Comparison of ENCODE assay signal across 17 mouse cellular contexts in the genomic region with DNA sequence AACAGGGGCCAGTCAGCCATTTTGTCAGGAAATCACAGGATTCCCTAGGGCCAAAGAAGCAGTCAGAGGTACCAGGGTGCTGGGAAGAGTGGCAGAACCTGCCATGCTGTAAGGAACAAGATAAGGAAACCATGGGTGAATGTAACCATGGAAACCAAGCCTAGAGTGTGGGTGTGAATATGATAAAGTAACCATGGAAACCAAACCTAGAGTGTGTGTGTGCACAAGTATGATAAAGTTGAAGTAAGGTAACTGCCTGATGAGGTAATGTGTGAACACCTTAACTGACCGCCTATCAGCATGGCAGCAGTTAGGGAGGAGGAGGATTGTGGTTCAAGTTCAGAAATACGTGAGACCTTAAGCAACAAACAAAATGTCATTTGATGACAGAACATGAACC. TPM values are rescaled to one million over a fixed set of nuclear protein-coding genes. Genes with fewer than 3 reads are reported as not detected.
DNase-seq lines count a peak whose midpoint lies in the region; ATAC-seq and TF ChIP-seq lines count a peak whose summit lies in the region.
"Had no signal": no experiment of that assay in that cellular context is flagged by ENCODE, and none has a peak within 500 bp of the region (broad histone marks: within the 10 kb centered on the region; RNA-seq: fewer than 3 reads in every experiment).

No protein-coding gene starts in this region.

- H3K4me3 ChIP-seq in midbrain, postnatal 0 days (ENCODE audit: low read depth, low read length), result no peak overlapping the region
- no peak overlapping the region for H3K4me3 ChIP-seq in midbrain, embryonic 16.5 days (ENCODE audit: low read depth, low read length)
- H3K4me3 ChIP-seq in liver, embryonic 11.5 days (ENCODE audit: low read depth, low read length), result no peak overlapping the region
- no peak overlapping the region for H3K4me3 ChIP-seq in stomach, embryonic 16.5 days (replicated peaks; ENCODE audit: low read length)
- H3K4me3 ChIP-seq: embryonic facial prominence, embryonic 10.5 days; limb, embryonic 15.5 days; midbrain, embryonic 13.5 days had no signal

- no peak for ATAC-seq in midbrain, postnatal 0 days (ENCODE audit: low FRiP score)
- no peak for ATAC-seq in midbrain, embryonic 16.5 days
- peak; percentile 74 for ATAC-seq in liver, embryonic 11.5 days (replicated peaks; ENCODE audit: low FRiP score)
- peak; percentile 5; the same call in 1 of the 2 replicates for ATAC-seq in stomach, embryonic 16.5 days (ENCODE audit: insufficient read depth, low FRiP score)
- ATAC-seq: forebrain, embryonic 16.5 days; midbrain, embryonic 13.5 days had no signal

- no peak overlapping the region for H3K27ac ChIP-seq in midbrain, postnatal 0 days (ENCODE audit: low read depth, low read length)
- no peak overlapping the region for H3K27ac ChIP-seq in midbrain, embryonic 16.5 days (ENCODE audit: low read length)
- peak overlapping the region; percentile 76 for H3K27ac ChIP-seq in liver, embryonic 11.5 days (ENCODE audit: low read depth, low read length)
- H3K27ac ChIP-seq in stomach, embryonic 16.5 days (ENCODE audit: low read length), result no peak overlapping the region
- H3K27ac ChIP-seq: embryonic facial prominence, embryonic 10.5 days; hindbrain, embryonic 14.5 days; limb, embryonic 15.5 days; midbrain, embryonic 13.5 days had no signal

- 89% methylated on average over 2 of the region's 2 CpGs for WGBS in midbrain, postnatal 0 days
- WGBS in midbrain, embryonic 16.5 days, result 90% methylated on average over 2 of the region's 2 CpGs
- 40% methylated on average over 2 of the region's 2 CpGs for WGBS in liver, embryonic 11.5 days
- 61% methylated on average over 2 of the region's 2 CpGs for WGBS in stomach, embryonic 16.5 days

- TF ChIP-seq CTCF in midbrain, postnatal 0 days (IDR thresholded peaks at IDR 0.05), result no peak

- H3K27me3 ChIP-seq in midbrain, postnatal 0 days (ENCODE audit: insufficient read depth, low read length), result peaks cover 12% of the 10 kb centered on the region; the same call in 1 of the 2 replicates
- H3K27me3 ChIP-seq in midbrain, embryonic 16.5 days (ENCODE audit: control insufficient read depth, insufficient read depth, low read depth, low read length), result peaks cover 6% of the 10 kb centered on the region
- peaks cover 13% of the 10 kb centered on the region for H3K27me3 ChIP-seq in liver, embryonic 11.5 days (replicated peaks; ENCODE audit: control insufficient read depth, insufficient read depth, low read length)
- H3K27me3 ChIP-seq in stomach, embryonic 16.5 days (ENCODE audit: control insufficient read depth, insufficient read depth, low read length), result no peaks in the 10 kb centered on the region

- H3K4me1 ChIP-seq in midbrain, postnatal 0 days (ENCODE audit: insufficient read depth, low read length), result peaks cover 6% of the 10 kb centered on the region; the same call in 1 of the 2 replicates
- H3K4me1 ChIP-seq in midbrain, embryonic 16.5 days (ENCODE audit: control insufficient read depth, insufficient read depth, low read length), result peaks cover 15% of the 10 kb centered on the region
- peaks cover 34% of the 10 kb centered on the region for H3K4me1 ChIP-seq in liver, embryonic 11.5 days (replicated peaks; ENCODE audit: control insufficient read depth, insufficient read depth, low read length)
- H3K4me1 ChIP-seq in stomach, embryonic 16.5 days (ENCODE audit: control insufficient read depth, insufficient read depth, low read length), result peaks cover 16% of the 10 kb centered on the region

- no peaks in the 10 kb centered on the region for H3K9me3 ChIP-seq in midbrain, postnatal 0 days (ENCODE audit: low read length)
- no peaks in the 10 kb centered on the region for H3K9me3 ChIP-seq in midbrain, embryonic 16.5 days (replicated peaks; ENCODE audit: control insufficient read depth, low read length, poor library complexity, severe bottlenecking)
- H3K9me3 ChIP-seq in liver, embryonic 11.5 days (ENCODE audit: control insufficient read depth, low read length), result no peaks in the 10 kb centered on the region
- H3K9me3 ChIP-seq in stomach, embryonic 16.5 days (replicated peaks; ENCODE audit: control insufficient read depth, low read length), result no peaks in the 10 kb centered on the region
- H3K9me3 ChIP-seq: embryonic facial prominence, embryonic 10.5 days; limb, embryonic 15.5 days; midbrain, embryonic 13.5 days had no signal

- peak; percentile 22 for DNase-seq in midbrain, postnatal 0 days (ENCODE audit: low spot score)
- peak; percentile 97 for DNase-seq in c-Kit-positive CD71-positive TER-119-positive erythroid progenitor cells, embryonic 14.5 days (ENCODE audit: low spot score)
- no peak for DNase-seq in liver, embryonic 11.5 days (ENCODE audit: low spot score)
- no peak for DNase-seq in thymus, adult 18-20 months
- DNase-seq in gastrocnemius, postnatal 25 days, result no peak
- no peak for DNase-seq in ovary, postnatal 14 days (ENCODE audit: low spot score)
- DNase-seq: cerebellum, adult 11-12 months had no signal

- H3K36me3 ChIP-seq in midbrain, postnatal 0 days (ENCODE audit: insufficient read depth, low read length), result no peaks in the 10 kb centered on the region
- H3K36me3 ChIP-seq in midbrain, embryonic 16.5 days (ENCODE audit: control insufficient read depth, insufficient read depth, low read length), result no peaks in the 10 kb centered on the region
- H3K36me3 ChIP-seq in liver, embryonic 11.5 days (ENCODE audit: control insufficient read depth, insufficient read depth, low read length), result no peaks in the 10 kb centered on the region
- H3K36me3 ChIP-seq in stomach, embryonic 16.5 days (ENCODE audit: control insufficient read depth, insufficient read depth, low read length), result no peaks in the 10 kb centered on the region
- H3K36me3 ChIP-seq: embryonic facial prominence, embryonic 10.5 days; limb, embryonic 15.5 days; midbrain, embryonic 13.5 days had no signal

- H3K9ac ChIP-seq in midbrain, postnatal 0 days (replicated peaks; ENCODE audit: low read length, poor library complexity, severe bottlenecking), result no peak overlapping the region
- H3K9ac ChIP-seq in midbrain, embryonic 16.5 days (ENCODE audit: low read depth, low read length), result no peak overlapping the region
- peak overlapping the region; percentile 4; the same call in 1 of the 2 replicates for H3K9ac ChIP-seq in liver, embryonic 11.5 days (ENCODE audit: low read depth, low read length)
- H3K9ac ChIP-seq in stomach, embryonic 16.5 days (ENCODE audit: low read length), result no peak overlapping the region
- H3K9ac ChIP-seq: hindbrain, embryonic 14.5 days; limb, embryonic 15.5 days; midbrain, embryonic 13.5 days had no signal

- H3K4me2 ChIP-seq in midbrain, postnatal 0 days (ENCODE audit: low read depth, low read length, poor library complexity, severe bottlenecking), result no peak overlapping the region
- no peak overlapping the region for H3K4me2 ChIP-seq in midbrain, embryonic 16.5 days (ENCODE audit: low read length)
- H3K4me2 ChIP-seq in liver, embryonic 11.5 days, result peak overlapping the region; percentile 50
- H3K4me2 ChIP-seq in stomach, embryonic 16.5 days (ENCODE audit: low read depth, low read length), result no peak overlapping the region
- H3K4me2 ChIP-seq: hindbrain, embryonic 14.5 days; limb, embryonic 15.5 days; midbrain, embryonic 13.5 days had no signal

RNA-seq across cellular contexts. Expression of gene Rfx2, which starts 4.1 kb away (rescaled TPM):
- 5.1 and 5.7 TPM in 2 replicates for total RNA-seq in midbrain, postnatal 0 days (2014; rRNA removed)
- 2.3 and 3.0 TPM in 2 replicates for polyA plus RNA-seq in midbrain, postnatal 0 days (2015; fragmentation: Nextera tagmentation; extraction: Ambion mirVana)
- 3.9 and 4.8 TPM in 2 replicates for polyA plus RNA-seq in midbrain, embryonic 16.5 days (2015; fragmentation: Nextera tagmentation; extraction: Ambion mirVana)
- 9.0 and 9.5 TPM in 2 replicates for polyA plus RNA-seq in liver, embryonic 11.5 days (2014; fragmentation: Nextera tagmentation; extraction: Ambion mirVana)
- 5.5 and 6.5 TPM in 2 replicates for polyA plus RNA-seq in stomach, embryonic 16.5 days (2015; fragmentation: Nextera tagmentation; extraction: Ambion mirVana)
- total RNA-seq in gastrocnemius, postnatal 25 days (2021), result 1 to 10 TPM; 3.0 to 4.1 TPM

RNA-seq across cellular contexts. Expression of gene Acsbg2, which starts 47.5 kb away (rescaled TPM):
- total RNA-seq in midbrain, postnatal 0 days (2014; rRNA removed), result 0.11 TPM in 1 of 2 replicates, not detected in the other
- polyA plus RNA-seq in midbrain, postnatal 0 days (2015; fragmentation: Nextera tagmentation; extraction: Ambion mirVana), result not detected in 2 replicates
- not detected in 2 replicates for polyA plus RNA-seq in midbrain, embryonic 16.5 days (2015; fragmentation: Nextera tagmentation; extraction: Ambion mirVana)
- not detected in 2 replicates for polyA plus RNA-seq in liver, embryonic 11.5 days (2014; fragmentation: Nextera tagmentation; extraction: Ambion mirVana)
- not detected in 2 replicates for polyA plus RNA-seq in stomach, embryonic 16.5 days (2015; fragmentation: Nextera tagmentation; extraction: Ambion mirVana)
- total RNA-seq in gastrocnemius, postnatal 25 days (2021), result not detected
- polyA plus RNA-seq: embryonic facial prominence, embryonic 10.5 days; forebrain, embryonic 16.5 days; heart, embryonic 14.5 days; hindbrain, embryonic 14.5 days; kidney, embryonic 16.5 days; limb, embryonic 15.5 days; midbrain, embryonic 13.5 days; spleen, adult 2 months had no signal

RNA-seq across cellular contexts. Expression of gene 1700061G19Rik, which starts 48.6 kb away (rescaled TPM):
- not detected in 2 replicates for total RNA-seq in midbrain, postnatal 0 days (2014; rRNA removed)
- 0.45 and 0.72 TPM in 2 replicates for polyA plus RNA-seq in midbrain, postnatal 0 days (2015; fragmentation: Nextera tagmentation; extraction: Ambion mirVana)
- 0.57 and 0.63 TPM in 2 replicates for polyA plus RNA-seq in midbrain, embryonic 16.5 days (2015; fragmentation: Nextera tagmentation; extraction: Ambion mirVana)
- 0.26 TPM in 2 replicates for polyA plus RNA-seq in liver, embryonic 11.5 days (2014; fragmentation: Nextera tagmentation; extraction: Ambion mirVana)
- polyA plus RNA-seq in stomach, embryonic 16.5 days (2015; fragmentation: Nextera tagmentation; extraction: Ambion mirVana), result 0.45 and 0.60 TPM in 2 replicates
- total RNA-seq in gastrocnemius, postnatal 25 days (2021), result not detected

RNA-seq across cellular contexts. Expression of gene Prr22, which starts 56.7 kb away (rescaled TPM):
- total RNA-seq in midbrain, postnatal 0 days (2014; rRNA removed), result 0.44 and 1.3 TPM in 2 replicates
- polyA plus RNA-seq in midbrain, postnatal 0 days (2015; fragmentation: Nextera tagmentation; extraction: Ambion mirVana), result 0.61 and 1.1 TPM in 2 replicates
- 0.97 and 1.1 TPM in 2 replicates for polyA plus RNA-seq in midbrain, embryonic 16.5 days (2015; fragmentation: Nextera tagmentation; extraction: Ambion mirVana)
- 1.6 and 1.8 TPM in 2 replicates for polyA plus RNA-seq in liver, embryonic 11.5 days (2014; fragmentation: Nextera tagmentation; extraction: Ambion mirVana)
- polyA plus RNA-seq in stomach, embryonic 16.5 days (2015; fragmentation: Nextera tagmentation; extraction: Ambion mirVana), result 1.0 and 1.1 TPM in 2 replicates
- under 1 TPM in 1 of 2 experiments, not detected in 1; 0.33 TPM for total RNA-seq in gastrocnemius, postnatal 25 days (2021)

Comparison
In these comparisons a context has a peak if more than half of its experiments do, and no peak if none do; other contexts are left out.
1. ATAC-seq: peak in liver, embryonic 11.5 days (single experiment) and stomach, embryonic 16.5 days (single experiment); none in midbrain, postnatal 0 days (single experiment) and midbrain, embryonic 16.5 days (single experiment).
2. DNase-seq: peak in midbrain, postnatal 0 days (single experiment) and c-Kit-positive CD71-positive TER-119-positive erythroid progenitor cells, embryonic 14.5 days (single experiment); none in liver, embryonic 11.5 days (single experiment), thymus, adult 18-20 months (0 of 2), gastrocnemius, postnatal 25 days (single experiment) and ovary, postnatal 14 days (single experiment).